Mouse (Mus musculus): ENCODE results near the gene Pard3.

Pard3 gene

DNA sequence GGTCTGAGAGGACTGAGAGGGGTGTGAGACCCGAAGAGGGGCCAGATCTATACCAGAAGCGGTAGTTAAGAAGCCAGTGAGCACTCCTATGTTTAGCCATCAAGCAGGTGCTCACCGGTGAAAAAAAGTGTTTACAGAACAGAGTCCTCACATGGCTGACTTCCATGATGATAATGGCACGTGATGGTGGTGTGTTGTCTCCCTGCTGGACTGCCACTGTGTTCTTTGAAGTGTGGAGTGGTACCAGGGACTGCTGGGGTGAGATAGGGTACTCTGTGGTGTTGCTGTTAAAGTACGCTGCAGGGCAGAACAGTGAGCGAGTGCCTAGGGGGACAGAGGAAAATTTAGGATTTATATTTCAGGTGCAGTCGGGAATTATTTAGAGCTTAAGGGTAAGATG lies 122.2 kb downstream of the Pard3 start:
- no peak for DNase-seq

DNA sequence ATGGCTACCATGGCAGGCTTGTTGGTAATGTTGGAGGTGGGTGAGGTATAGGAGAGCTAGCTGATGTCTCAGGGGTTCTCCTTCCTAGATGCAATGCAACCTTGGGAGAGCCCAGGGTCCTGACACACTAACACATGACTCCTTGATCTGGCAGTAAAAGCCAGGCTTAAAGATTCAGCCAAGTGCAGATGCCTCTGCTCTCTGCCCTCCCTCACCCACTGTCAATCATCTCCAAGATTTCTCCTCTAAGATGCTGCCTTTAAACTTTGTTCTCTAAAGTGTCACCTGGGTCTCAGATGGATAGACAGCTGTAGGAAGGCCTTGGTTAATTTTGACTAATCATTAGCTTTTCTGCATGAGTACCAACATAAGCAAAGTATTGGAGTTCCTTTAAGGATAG lies 125.0 kb downstream of the Pard3 start:
- peak; percentile 62 for DNase-seq

DNA sequence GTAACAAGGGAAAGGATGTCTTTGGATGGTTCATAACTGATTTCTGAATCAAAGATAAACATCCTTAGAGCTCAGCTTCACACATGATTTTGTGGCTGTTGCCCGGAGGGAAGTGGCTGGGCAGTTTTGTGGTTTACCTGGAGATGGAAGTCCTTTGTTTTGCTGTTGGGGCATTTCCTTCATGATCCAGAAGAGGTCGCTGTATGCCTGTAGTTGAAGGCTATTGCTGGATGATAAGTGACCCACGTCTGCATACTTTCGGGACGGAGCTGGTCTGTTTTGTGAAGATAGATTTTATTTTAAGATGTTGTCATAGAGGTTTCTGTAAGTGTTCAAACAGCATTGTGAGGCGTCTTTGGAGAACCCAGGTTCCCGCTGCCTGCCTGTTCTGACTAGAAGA lies 126.7 kb downstream of the Pard3 start:
- peak; percentile 46 for DNase-seq

DNA sequence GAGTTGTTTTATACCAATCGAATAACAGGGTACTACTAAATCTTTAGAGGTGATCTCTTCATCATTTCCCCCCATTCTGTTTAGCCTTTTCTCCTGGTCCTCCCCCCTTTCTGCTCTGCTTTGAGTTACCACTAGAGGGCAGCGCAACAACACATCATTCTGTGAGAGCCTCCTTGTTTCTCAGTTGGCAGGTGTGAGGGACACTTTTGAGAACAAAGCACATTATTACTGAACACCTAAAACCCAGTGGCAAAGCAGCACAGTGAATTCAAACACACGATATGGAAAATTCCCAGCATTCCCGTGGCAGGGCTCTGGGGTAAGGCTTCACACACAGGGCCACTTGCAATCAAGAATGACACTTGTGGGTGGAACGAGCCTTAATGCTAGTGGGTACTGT lies 127.7 kb downstream of the Pard3 start:
- peak; percentile 23 for DNase-seq

DNA sequence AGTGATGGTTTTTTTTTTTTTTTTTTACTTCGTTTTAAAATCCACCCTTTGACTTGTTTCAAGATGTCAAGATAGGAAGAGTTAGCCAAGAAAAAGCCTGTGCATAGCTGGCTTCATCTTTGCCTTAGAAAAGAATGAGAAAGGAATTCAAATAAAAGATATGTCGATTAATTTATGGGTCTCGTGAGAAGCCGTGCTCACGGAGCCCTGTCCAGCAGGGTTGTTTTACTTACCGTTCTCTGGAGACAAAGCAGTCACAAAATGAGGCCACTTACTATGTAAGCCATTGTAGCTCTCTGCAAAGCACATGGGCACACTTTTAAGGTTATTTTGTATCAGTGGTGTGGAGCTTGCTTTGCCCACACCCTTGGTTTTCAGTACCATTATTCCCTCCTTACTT lies 128.1 kb downstream of the Pard3 start:
- DNase-seq: no peak

DNA sequence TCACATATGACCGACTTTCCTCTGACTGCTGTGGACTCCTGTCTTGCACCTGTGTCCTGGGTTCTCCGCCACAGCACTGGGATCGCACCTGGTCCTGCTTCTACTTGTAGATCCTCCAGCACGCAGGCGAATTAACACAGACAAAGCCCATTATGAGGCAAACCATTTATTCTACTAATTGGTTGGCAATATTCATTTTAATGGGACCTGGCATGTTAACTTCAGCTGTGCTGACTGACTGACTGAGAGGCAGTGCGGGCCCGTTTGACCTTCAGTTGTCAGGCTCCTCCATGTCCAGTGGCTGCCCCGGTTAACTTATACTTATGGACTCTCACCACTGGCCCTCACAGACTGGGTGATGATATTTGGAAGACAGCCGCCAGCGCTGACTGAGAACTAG lies 128.6 kb downstream of the Pard3 start:
- DNase-seq: no peak

DNA sequence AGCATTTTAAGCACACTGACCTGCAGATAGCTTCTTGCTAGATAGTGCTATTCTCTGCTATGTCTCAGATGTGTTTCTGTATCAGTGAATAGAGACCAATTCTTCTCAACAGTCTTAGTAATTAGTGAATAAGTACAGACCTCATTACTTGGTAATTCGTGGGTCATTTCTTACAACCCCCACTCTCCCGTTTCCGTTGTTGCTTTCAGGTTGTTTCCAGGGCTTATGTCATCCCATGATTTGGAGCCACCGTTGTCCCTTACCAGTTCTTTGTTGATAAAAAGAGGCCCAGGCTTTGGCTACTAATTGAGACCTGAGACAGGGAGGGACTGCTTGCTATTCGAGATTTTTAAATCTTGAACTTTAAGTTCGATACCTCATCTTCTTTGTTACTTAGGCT lies 129.7 kb downstream of the Pard3 start:
- no peak for DNase-seq

DNA sequence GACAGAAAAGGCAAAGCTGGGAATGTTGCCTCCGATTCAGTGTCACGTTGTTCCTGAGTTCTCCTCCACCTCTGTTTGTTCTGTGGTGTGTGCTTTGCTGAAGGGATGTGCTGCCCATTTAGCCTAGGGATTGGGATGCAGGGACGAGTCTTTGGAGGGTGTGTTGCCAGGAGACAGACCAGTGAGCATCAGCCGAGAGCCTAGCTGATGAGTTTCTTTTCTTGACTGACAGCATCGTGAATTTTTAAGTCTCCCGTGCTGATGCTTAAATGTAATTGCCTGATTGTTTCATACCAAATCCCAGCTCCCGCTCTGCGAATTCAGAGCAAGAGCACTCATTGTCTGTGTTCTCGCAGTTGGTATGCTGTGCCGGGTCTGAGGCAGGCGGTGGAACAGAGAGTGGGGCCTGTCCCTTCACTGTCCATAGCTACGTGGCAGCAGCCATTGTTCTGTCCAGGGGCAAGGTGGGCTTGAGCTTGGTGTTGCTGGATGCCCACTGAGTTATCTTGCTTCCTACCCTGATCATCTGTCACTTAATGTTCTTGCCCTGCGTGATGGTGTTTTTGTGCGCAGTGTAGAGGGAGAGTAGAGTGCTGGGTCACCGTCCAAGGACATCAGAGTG lies 131.2 kb downstream of the Pard3 start:
- DNase-seq: no peak

DNA sequence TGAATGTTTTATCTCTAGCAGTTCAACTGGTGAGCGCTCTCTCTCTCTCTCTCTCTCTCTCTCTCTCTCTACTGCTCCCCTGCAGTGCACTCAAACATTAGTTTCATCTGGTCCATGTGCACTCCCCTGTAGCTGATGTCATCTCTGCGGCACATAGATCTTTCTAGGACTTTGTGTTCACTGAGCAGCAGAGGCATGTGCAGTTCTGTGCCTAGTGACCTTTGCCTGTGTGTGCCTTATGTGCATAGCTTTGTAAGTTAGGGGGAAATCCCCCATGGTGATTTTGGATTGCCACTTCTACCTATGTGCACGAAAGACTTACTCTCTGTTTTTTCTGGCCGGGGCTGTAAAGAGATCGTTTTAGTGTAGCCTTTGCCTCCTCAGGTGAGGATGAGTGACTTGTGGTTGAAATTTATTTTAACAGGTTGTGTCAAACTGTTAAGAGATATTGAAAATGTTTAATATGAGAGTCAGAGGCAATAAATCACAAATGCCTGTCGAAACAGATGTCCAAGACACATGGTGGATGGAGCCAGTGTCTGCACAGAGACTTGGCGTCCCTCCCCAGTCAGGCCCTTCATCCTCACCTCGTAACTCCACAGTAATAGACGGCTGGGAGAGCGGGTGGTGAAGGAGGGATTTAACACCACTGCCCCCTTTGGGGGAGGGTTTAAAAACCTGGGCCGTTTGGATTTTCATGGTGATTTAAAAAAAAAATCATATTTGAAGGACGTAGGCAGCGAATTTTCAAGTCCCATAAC lies 133.0 kb downstream of the Pard3 start:
- DNase-seq: no peak

DNA sequence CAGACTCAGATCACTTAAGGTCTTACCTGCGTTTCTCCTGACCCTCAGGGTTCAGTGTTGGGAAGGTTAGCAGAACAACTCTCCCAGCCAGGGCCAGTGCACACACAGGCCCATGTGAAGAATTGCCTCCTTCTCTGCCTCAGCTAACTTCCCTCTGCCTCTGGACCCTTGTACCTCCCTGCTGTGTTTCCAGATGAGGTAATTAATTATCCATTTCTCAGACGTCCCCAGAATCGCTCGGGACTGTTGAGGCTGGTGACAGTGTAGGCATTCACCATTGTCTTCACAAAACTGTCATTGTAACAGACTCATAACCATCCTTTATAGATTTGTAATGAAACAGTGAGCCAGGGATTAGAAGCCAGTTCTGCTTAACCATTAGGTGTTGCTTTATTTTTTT lies 143.8 kb downstream of the Pard3 start:
- no peak for DNase-seq

DNA sequence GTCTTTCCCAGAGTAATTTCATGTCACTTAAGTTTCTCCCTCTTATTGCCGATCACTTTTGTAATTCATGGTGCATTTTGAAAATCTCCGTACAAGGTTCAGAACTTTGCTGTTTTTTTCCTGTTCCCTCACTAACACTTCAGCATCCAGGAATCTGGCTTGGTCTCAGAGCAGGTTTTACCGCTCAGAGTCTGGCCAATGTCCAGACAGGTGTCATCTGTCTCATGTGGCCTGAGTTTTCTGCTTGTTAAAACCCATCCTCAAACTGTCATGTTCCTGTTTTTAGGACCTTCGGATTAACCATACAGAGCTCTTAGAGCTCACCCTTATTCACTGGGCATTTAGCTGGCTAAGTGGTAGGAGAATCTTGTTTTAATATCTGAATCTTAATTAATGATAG lies 146.9 kb downstream of the Pard3 start:
- no peak for DNase-seq

DNA sequence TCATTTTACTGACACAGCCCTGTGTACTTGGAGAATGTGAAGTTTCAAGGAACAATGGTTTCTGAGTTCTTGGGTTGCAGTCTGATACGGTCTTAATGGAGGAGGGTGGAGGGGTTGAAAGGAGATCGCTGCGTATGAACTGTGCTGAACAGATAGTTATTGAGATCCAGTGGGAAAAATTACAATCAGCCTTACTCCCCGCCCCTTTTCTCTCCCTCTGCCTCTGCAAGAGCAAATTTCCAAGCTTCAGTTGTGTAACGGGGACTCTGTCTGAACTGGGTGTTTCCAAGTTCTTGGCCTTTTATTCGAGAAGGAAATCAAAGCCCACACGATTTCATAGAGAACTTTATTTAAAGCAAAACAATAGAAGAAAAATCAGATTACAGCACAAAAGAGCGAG lies 150.6 kb downstream of the Pard3 start:
- DNase-seq: no peak

DNA sequence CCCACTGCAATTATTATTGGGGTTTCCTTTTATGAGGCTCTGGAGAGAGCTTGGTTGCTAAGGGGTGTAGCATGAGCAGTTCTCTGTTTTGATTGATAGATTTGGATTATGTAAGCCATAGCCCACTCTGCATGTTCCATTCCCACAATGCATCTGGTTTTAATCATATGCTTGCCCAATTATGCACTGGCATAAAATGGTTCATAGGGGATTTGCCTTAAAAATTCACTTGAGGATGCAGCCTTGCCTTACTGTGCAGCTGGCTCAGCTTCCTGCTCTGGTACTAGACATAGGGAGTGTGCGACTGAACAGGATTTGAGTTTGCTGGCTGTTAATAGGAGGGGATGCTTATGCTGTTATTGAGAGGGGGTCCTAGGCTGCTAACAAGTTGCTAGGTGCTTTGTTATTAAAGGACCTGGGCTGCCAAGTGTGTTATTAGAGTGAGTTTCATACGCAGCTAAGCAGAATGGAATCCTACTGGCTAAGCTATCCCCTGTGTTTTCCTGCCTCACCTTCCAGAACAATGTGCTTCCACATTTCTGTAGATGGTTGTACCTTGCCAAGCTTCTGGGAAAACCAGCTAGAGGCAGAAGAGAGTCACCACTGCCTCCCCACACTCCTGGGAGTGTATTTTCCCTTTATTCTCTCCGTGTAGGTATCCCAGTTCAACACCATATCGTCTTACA lies 151.2 kb downstream of the Pard3 start:
- no peak for DNase-seq

DNA sequence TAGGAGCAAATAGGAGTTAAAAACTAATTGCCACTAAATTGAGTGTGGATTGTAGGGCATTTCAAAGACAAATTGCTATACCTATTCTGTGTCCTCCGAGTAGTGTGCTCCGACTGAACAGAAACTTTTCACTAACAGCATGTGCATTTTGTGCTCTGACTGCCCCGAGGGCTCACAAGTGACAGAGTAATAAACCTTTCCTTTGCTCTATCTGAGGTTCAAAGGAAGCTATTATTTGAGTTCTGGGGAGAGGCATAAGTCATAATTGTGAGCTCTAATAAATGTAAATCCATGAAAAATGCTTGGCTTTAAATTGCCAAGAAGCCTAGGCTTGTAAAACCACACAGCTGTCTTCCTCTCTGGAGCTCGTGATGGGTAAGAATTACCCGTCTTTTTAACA lies 156.5 kb downstream of the Pard3 start:
- no peak for DNase-seq

DNA sequence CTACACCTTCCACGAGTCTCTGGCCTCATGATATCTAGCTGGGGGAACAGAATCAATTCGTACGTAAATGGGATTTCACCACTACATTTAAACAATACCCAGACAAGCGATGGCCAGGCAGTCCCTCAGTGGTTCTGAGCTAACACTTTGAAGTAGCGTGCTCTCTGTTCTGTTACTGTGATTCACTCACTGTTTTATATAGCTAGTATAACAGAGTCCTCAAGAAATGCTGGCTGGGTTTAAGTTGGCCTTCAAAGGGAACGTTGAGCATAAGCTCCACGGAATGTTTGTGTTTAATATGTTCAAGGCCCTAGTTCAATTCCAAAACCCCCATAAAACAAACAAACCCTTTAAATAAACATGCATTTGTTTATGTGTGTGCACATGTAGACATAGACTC lies 156.9 kb downstream of the Pard3 start:
- no peak for DNase-seq

DNA sequence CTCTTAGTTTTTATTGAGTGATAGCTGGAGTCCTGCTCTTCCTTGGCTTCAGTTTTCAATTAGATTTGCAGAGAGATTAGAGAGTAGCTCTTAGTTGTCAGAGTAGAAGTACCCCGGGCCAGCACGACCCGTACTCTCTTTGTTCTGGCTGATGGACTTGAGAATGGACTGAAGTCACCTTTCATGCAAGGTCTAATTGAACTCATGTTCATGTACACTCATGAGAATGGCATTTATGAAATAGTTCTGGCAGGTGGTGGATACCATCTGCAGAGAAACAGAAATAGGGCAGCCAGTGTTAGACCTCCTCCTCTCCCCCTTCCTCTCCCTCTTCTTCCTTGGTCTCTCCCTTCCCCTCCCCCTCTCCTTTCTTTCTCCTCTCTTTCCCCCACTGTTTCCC lies 158.7 kb downstream of the Pard3 start:
- no peak for DNase-seq

DNA sequence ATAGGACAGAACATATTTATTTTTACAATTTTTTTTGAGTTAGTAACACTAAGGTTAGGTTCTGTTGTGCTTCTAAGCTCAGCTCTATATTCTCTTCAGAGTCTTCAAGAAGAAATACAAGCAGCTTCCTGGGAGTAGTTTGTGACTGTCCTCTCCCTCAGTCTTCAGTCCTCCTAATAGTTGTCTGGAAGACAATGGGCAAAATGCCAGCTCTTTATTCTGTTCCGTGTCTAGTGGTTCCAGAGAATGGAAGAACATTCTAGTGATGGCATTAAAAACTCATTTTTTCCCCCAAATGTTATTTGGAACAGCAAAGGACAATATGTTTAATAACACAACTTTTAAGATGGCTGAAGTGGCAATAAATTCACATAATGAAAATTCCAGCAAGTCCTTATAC lies 163.3 kb downstream of the Pard3 start:
- no peak for DNase-seq

DNA sequence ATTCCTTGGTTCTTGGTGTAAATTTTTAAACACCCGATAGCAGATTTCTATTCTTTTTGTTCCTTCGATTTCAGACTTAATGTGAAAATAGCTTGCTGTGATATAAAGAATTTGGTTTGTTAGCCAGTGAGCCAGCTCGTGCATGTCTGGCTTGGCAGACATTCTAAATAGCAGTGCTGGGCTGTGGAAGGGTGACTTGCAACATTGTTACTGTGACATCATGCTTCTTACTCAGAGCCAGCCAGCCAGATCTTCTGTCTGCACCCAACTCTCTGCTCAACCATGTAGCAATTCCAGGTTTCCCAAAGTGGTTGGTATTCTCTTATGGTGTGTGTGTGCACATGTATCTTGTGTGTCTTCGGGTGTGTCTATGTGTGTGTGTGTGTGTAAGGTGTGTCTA lies 163.7 kb downstream of the Pard3 start:
- no peak for DNase-seq

DNA sequence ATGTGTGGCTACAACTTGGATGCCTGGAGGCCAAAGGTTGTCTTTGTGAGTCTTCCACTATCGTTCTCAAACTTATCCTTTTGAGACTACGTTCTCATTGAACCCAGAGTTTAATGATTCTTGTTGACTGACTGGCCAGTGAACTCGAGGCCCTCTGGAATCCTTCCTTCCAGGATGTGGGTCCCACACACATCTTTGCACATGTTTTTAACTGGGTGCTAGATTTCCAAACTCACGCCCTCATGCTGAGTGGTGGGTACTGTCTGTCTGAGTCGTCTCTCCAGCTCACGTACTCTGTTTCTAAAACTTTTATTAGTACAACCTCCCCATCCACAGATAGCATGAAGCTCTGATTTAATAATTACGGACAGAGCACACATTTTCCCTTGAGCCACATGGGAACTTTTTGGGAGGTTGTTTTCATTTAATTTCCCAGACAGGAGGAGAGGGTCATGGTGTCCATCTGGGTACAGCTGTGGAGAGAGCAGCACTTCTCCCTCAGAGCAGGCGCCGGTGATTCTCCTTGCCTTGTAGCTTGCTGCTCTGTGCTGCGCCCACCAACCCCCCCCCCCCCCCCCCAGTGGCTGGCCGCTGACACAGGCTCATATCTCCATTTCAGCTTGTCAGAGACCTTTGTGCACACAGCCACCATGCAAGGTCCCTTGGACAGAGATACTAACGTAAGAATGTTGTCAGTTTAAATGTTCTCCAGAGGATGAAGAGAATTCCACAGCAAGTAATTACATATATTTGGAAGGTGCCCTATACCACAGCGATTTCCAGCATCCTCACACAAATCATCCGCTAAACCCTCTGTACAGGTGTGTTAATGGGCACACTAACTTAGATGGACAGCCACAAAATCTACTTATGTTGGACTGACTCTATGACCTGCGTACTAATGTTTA lies 165.9 kb downstream of the Pard3 start:
- no peak for DNase-seq

DNA sequence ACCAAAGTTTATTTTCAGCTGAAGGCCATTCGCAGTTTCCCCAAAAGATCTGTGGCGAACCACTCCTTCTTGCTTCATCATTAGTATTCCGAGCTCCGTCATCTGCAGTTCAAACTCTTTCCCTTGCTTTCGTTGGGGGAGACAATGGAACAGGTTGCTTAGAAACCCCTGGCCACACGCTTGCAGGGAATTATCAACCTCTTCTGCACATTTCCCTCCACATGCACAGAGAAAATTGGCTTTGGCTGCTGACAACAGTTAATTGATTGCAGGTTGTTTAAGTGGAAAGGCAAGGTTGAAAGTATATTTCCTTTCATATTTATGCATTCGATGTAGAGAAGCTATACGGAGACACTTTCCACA lies 166.5 kb downstream of the Pard3 start:
- no peak for DNase-seq

DNA sequence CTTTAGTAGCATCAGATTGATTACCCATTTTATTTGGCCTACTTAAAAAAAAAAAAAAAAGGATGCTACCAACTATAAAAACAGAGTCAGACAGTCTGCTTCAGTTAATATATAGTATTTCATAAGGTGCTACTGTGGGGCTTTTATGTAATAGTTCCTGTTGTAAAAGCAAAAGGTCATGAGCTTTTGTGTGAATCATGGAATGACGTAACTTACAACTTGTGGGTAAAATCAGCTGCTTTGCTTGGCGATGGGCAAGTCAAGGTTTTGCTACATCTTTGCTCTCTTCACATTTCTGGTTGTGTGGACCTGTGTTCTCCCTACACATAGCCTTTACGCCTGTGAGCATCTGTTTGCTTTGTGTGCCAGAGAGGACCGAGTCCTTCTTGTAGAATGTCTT lies 179.7 kb downstream of the Pard3 start:
- no peak for DNase-seq

DNA sequence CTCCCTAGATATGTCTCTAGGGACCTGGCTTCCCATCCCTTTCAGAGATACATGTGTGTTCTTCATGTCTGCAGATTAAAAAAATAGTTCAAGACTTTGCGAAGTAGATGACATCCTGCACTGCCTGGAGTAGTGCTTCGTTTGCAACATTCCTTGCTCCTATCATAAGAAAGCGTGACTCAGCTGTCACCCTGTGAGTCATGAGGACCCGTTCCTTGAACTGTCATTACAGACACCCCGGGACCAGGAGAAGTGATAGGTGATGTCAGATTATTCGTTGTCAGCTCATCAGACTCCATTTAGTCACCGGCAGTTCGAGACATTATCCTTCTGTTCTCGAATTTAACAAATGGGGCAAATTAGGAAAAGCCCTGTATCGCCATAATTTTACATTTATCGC lies 180.1 kb downstream of the Pard3 start:
- DNase-seq: no peak

DNA sequence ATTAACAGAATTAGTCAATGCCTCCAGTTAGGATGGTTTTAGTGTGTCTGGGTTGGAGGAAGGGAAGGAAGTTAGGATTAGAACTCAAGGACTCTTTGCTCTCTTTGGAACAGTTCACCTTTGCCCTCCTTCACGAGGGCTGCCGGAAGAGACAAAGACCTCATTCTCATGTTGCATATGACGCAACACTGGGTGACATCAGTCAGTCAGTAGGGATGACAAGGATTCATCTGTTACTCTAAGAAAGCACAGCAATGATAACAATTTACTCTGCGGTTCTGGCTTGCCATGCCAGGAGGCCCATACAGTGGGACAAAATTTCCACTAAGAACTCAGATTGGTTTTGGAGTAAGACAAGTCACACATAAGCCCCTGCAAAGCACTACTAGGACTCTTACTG lies 187.1 kb downstream of the Pard3 start:
- no peak for DNase-seq

DNA sequence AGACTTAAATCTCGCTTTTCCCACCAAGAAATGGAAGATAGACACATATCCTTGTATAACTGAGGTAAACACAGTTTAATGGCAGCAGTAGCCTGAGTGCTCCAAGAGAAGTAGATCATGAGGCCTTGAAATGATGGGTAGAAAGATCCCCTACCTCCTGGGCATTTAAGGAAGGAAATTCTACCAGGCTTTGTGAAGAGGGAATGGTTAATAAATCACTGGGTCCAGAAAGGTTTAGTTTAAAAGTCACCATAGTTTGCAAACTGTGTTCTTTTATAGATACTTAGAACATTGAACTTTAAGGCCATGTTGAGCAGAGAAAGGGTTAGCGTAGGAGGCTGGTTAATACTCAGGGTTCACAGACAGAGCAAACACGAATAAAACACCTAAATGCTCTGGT lies 187.8 kb downstream of the Pard3 start:
- DNase-seq: no peak
